Comparison of ENCODE assay signal across 8 mouse cellular contexts in the genomic region with DNA sequence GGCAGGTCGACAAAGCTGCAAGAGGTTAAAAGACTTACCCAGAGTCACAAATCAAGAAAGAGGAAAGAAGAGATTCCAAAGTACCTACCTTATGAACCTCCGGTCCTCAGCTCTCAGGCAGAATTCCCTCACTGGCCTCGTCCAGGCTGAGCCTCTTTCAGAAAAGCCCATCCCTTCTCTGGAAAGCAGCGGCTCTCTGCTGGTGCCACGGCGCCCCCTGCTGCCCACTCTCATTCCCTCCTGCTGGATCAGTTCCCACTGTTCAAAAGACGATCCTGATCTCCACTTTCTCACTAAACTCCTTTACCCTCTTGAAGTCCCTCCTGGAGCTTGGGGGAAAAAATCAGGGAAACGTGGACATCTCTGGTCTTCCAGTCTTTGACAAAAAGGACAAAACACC. TPM values are rescaled to one million over a fixed set of nuclear protein-coding genes. Genes with fewer than 3 reads are reported as not detected.
DNase-seq lines count a peak whose midpoint lies in the region; ATAC-seq lines count a peak whose summit lies in the region.

No protein-coding gene starts in this region.

- ATAC-seq in granulocyte monocyte progenitor cell, adult 5-6 weeks (replicated peaks; ENCODE audit: poor library complexity, severe bottlenecking), result peak; percentile 61
- peak; percentile 34; the same call in 1 of the 2 replicates for ATAC-seq in lung, embryonic 16.5 days (ENCODE audit: low read depth)

- DNase-seq in A20 (ENCODE audit: low read depth, low spot score), result peak; percentile 73
- DNase-seq in adipocyte (ENCODE audit: low spot score), result peak; percentile 71
- DNase-seq in embryo, embryonic 11.5 days (ENCODE audit: low read depth, low spot score), result peak; percentile 81
- peak; percentile 94 to 96 for DNase-seq in kidney, postnatal 4 days
- DNase-seq in retina, postnatal 7 days (ENCODE audit: low read depth, low spot score), result peak; percentile 67
- peak; percentile 68 to 82 for DNase-seq in urinary bladder, adult 18-20 months (ENCODE audit: low spot score in 2 of 2)

- no peak overlapping the region for H3K4me3 ChIP-seq in lung, embryonic 16.5 days (ENCODE audit: low read length)

- peaks cover 6% of the 10 kb centered on the region for H3K27me3 ChIP-seq in lung, embryonic 16.5 days (ENCODE audit: control insufficient read depth, insufficient read depth, low read depth, low read length)

- 3% methylated on average over 7 of the region's 8 CpGs for WGBS in lung, embryonic 16.5 days

- H3K36me3 ChIP-seq in lung, embryonic 16.5 days (ENCODE audit: control insufficient read depth, insufficient read depth, low read length), result no peaks in the 10 kb centered on the region

- no peaks in the 10 kb centered on the region for H3K9me3 ChIP-seq in lung, embryonic 16.5 days (ENCODE audit: control insufficient read depth, low read length)

- H3K27ac ChIP-seq in lung, embryonic 16.5 days (ENCODE audit: low read length), result no peak overlapping the region

- H3K9ac ChIP-seq in lung, embryonic 16.5 days (ENCODE audit: low read length), result no peak overlapping the region

- H3K4me2 ChIP-seq in lung, embryonic 16.5 days (ENCODE audit: low read depth, low read length), result no peak overlapping the region

- H3K4me1 ChIP-seq in lung, embryonic 16.5 days (replicated peaks; ENCODE audit: control insufficient read depth, insufficient read depth, low read length), result peaks cover 6% of the 10 kb centered on the region; the same call in 1 of the 2 replicates

RNA-seq across cellular contexts. Expression of a gene that starts 15.9 kb away (rescaled TPM):
- total RNA-seq in granulocyte monocyte progenitor cell, adult 5-6 weeks (2014; fragmentation: Nextera tagmentation), result 3,366 and 4,270 TPM in 2 replicates
- total RNA-seq in granulocyte monocyte progenitor cell, adult 5-6 weeks (2017), result 4,896 and 5,913 TPM in 2 replicates
- polyA plus RNA-seq in lung, embryonic 16.5 days (2015; fragmentation: Nextera tagmentation; extraction: Ambion mirVana), result 1,274 and 1,299 TPM in 2 replicates

RNA-seq across cellular contexts. Expression of a gene that starts 48.2 kb away (rescaled TPM):
- 32.7 and 46.7 TPM in 2 replicates for total RNA-seq in granulocyte monocyte progenitor cell, adult 5-6 weeks (2014; fragmentation: Nextera tagmentation)
- 146 and 173 TPM in 2 replicates for total RNA-seq in granulocyte monocyte progenitor cell, adult 5-6 weeks (2017)
- 138 and 146 TPM in 2 replicates for polyA plus RNA-seq in lung, embryonic 16.5 days (2015; fragmentation: Nextera tagmentation; extraction: Ambion mirVana)
